ENCODE assay signal across 9 mouse cellular contexts in the genomic region with DNA sequence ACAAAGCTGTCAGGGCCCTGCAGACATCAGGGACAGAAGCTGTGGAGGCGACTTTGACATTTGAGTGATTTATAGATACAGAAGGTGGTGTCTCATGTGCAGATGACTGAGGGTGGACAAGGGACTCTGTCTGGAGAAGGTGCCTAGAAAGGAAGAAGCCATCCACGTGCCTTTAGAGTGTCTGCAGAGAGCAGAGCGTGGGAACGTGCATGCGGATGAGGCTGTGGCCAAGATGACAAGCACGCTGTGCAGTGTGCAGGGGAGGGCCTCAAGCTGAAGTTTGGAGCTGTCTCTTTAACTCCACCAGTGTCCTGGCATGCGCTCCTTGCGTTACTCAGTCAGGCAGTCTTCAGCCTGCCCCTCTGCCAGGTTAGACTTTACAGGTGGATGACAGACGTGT. TPM values are rescaled to one million over a fixed set of nuclear protein-coding genes. Genes with fewer than 3 reads are reported as not detected.
DNase-seq lines count a peak whose midpoint lies in the region; TF ChIP-seq lines count a peak whose summit lies in the region.
"Had no signal": no experiment of that assay in that cellular context is flagged by ENCODE, and none has a peak within 500 bp of the region (broad histone marks: within the 10 kb centered on the region; RNA-seq: fewer than 3 reads in every experiment).

No protein-coding gene starts in this region.

- no peak overlapping the region for H3K27ac ChIP-seq in gastrocnemius, adult 2 months
- H3K27ac ChIP-seq: stomach, embryonic 15.5 days had no signal

- no peak for TF ChIP-seq CTCF in gastrocnemius, adult 2 months (IDR thresholded peaks at IDR 0.05)

- intact Hi-C loops in left cerebral cortex, postnatal 36 days (cut with DNase I) = no loop called here
- intact Hi-C loops in gastrocnemius, adult 2 months (cut with DNase I) = no loop called here

- peak; percentile 64 for DNase-seq in layer of hippocampus, adult 11-12 months (ENCODE audit: low spot score)
- no peak for DNase-seq in layer of hippocampus, postnatal 10 days (ENCODE audit: low spot score in 2 of 2)
- DNase-seq in frontal cortex, postnatal 36 days (ENCODE audit: low spot score in 2 of 2) = peak; percentile 63 to 82
- DNase-seq in left cerebral cortex, postnatal 36 days (ENCODE audit: low spot score in 2 of 2) = peak; percentile 65 to 71
- peak; percentile 63 for DNase-seq in right cerebral cortex, postnatal 25 days
- DNase-seq in cerebellum, adult 11-12 months = no peak
- no peak for DNase-seq in gastrocnemius, adult 2 months
- no peak for DNase-seq in spleen, adult 18-20 months

- H3K4me3 ChIP-seq in gastrocnemius, adult 2 months = no peak overlapping the region
- H3K4me3 ChIP-seq: stomach, embryonic 15.5 days had no signal

RNA-seq across cellular contexts. Expression of a gene that starts 34.5 kb away (rescaled TPM):
- total RNA-seq in layer of hippocampus, postnatal 10 days (2021) = 10 to 100 TPM; 81.1 to 82.9 TPM
- total RNA-seq in left cerebral cortex, postnatal 36 days (2021) = 10 to 100 TPM; 88.2 to 92.3 TPM
- 10 to 100 TPM; 17.3 to 25.1 TPM for total RNA-seq in gastrocnemius, adult 2 months (2021)

Comparison
In these comparisons a context has a peak if more than half of its experiments do, and no peak if none do; other contexts are left out.
1. DNase-seq: peak in layer of hippocampus, adult 11-12 months (single experiment), frontal cortex, postnatal 36 days (2 of 2), left cerebral cortex, postnatal 36 days (2 of 2) and right cerebral cortex, postnatal 25 days (single experiment); none in layer of hippocampus, postnatal 10 days (0 of 2), cerebellum, adult 11-12 months (single experiment), gastrocnemius, adult 2 months (single experiment) and spleen, adult 18-20 months (0 of 2).